Mouse (Mus musculus): ENCODE results near the gene Hist1h2bh.
"Not testable (repeated sequence)": the region's sequence is repeated elsewhere in the genome, so short reads cannot be mapped to it uniquely, and the experiment has no call there.

GRCm38 (mm10) chr13:23542225-23542980 lies 789 bp downstream of the Hist1h2bh start:
- not testable (repeated sequence) for TF ChIP-seq POLR2A (IDR thresholded peaks at IDR 0.05; ENCODE audit: extremely low read depth, insufficient read depth, low read length); CTCF (IDR thresholded peaks at IDR 0.05; ENCODE audit: low read depth, low read length)
